Mouse (Mus musculus) thymus, postnatal 0 days (tissue): ENCODE measurements around the gene Ube2s. TPM values are rescaled to one million over a fixed set of nuclear protein-coding genes. Genes with fewer than 3 reads are reported as not detected.
"Not testable (repeated sequence)": the region's sequence is repeated elsewhere in the genome, so short reads cannot be mapped to it uniquely, and the experiment has no call there.

Source experiments
- DNase-seq: peaks from one replicate; pipeline ENCODE4 v3.0.0-alpha.2; 2015; ENCODE audit warnings: low spot score
- polyA plus RNA-seq: library from polyadenylated mRNA; unstranded; fragments of >200 nt; fragmentation: Nextera tagmentation; extraction: Ambion mirVana; gene quantifications from 2 replicates; pipeline ENCODE4 v1.2.1, GENCODE M21; 2015

The Ube2s gene
- polyA plus RNA-seq, 1 experiment from 2014 or later: 414 TPM

DNA sequence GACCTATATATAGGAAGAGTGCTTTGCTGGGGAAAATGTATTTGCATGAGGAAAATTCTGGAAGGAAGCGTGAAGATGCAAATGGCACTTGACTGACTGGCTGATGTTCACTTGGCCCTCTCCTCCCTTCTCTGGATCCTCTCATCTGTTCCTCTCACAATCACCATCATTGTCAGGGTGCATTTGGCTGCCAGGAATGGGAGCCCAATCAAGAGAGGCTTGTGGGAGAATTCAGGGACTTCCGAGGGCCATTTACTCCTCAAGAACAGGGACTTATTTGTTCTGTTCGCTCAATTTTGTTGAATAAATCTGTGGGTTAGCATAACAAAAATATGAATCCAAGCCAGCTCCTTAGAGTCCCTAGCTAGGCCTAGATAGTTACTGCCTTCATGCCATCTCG, 9.3 kb upstream of the Ube2s start:
- no peak for DNase-seq

DNA sequence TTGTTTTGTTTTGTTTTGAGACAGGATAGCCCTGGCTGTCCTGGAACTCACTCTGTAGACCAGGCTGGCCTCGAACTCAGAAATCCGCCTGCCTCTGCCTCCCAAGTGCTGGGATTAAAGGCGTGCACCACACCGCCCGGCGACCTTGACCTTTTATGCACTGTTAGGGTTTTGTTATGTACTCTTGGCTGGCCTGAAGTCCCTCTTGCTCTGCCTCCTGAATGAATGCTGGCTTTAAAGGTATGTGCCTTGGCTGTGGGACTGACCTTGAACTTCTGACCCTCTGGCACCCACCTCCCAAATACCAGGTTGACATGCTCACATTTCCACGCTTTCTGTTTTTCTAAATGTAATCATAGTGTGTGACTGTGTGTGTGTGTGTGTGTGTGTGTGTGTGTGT, 8.5 kb upstream of the Ube2s start:
- not testable (repeated sequence) for DNase-seq

GRCm38 (mm10) chr7:4816559-4816958, 4.2 kb upstream of the Ube2s start:
- peak; percentile 77 for DNase-seq

DNA sequence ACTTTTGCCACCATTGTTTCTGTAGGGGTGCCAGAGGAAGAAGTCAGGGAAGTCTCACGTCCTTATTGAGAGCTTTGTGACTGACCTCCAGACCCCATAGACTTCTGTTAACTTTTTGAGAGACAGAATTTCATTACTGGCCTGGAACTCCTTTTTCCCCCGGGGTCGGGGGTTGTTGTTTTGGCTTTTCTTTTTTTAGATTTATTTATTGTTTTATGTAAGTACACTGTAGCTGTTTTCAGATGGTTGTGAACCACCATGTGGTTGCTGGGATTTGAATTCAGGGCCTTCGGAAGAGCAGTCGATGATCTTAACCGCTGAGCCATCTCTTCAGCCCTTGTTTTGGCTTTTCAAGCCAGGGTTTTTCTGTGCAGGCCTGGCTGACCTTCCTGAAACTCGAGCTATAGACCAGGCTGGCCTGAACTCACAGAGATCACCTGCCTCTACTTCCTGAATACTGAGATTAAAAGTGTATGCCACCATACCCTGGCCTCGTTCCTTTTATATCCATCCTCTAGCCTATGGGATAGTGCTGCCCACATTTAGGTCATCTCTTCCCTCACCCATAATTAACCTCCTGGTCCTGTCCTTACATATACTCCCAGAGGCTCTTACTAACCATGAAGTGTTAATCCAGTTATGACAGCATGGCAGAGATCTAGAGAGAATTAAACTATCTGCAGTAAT, 858 bp upstream of the Ube2s start:
- DNase-seq: no peak

GRCm38 (mm10) chr7:4811842-4812302, 518 bp downstream of the Ube2s start:
- DNase-seq: peak; percentile 49

DNA sequence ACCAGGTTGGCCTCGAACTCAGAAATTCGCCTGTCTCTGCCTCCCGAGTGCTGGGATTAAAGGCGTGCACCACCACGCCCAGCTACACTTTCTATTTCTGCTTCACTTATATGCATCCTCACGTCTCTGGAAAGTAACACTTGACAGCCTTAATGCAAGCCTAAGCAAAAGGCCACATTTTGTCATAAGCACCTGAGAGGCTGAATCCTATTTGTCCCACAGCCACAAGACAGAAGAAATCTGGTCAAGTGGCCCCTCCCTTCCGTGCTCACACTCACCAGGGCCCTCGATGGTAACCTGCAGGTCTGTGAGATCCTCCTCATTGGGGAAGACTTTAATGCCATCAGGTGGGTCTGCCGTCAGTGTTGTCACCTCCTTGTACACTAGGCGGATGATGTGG, 1.3 kb downstream of the Ube2s start:
- DNase-seq: not testable (repeated sequence)

GRCm38 (mm10) chr7:4806716-4807115, 5.7 kb downstream of the Ube2s start:
- DNase-seq: peak; percentile 57

DNA sequence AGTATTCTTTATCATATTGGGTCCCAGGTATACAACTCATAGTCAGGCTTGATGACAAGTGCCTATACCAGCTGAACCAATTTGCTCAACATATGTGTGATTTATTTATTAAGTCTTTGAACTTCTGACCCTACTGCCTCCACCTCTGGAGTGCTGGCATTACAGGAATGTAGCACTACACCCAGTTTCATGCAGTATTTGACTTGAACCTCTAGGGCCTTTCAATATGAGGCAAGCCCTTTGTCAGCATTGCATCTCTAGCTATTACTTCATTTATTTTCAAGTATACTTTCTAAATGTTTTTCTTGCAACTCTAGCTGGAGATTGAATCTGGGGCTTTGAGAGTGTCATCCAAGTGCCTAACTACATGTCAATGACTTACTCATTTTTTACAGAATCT, 10.1 kb downstream of the Ube2s start:
- no peak for DNase-seq

- DNase-seq: peak; percentile 51
These were observed 16.5 kb downstream of the Ube2s start for GRCm38 (mm10) chr7:4795767-4796433.

GRCm38 (mm10) chr7:4794631-4795168, 17.7 kb downstream of the Ube2s start:
- DNase-seq: no peak

DNA sequence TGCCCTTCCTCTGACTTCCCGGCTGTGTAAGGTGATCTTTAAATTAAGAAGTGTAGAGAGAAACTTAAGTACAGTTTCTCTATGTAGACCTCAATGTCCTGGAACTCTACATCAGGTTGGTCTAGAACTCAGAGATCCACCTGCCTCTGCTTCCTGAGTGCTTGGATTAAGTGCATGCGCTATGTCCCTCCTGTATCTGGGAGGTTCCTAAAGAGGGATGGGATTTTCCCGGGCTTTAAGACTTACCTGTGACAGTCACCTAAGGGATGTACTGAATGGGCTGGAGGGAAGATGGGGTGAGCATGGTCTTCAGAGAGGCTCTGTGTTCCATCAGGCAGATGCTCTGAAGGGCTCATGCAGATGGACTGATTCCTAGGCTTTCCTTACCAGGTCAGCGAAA, 18.7 kb downstream of the Ube2s start:
- DNase-seq: no peak

- DNase-seq: not testable (repeated sequence)
These were observed 19.1 kb downstream of the Ube2s start for GRCm38 (mm10) chr7:4793248-4793647.

DNA sequence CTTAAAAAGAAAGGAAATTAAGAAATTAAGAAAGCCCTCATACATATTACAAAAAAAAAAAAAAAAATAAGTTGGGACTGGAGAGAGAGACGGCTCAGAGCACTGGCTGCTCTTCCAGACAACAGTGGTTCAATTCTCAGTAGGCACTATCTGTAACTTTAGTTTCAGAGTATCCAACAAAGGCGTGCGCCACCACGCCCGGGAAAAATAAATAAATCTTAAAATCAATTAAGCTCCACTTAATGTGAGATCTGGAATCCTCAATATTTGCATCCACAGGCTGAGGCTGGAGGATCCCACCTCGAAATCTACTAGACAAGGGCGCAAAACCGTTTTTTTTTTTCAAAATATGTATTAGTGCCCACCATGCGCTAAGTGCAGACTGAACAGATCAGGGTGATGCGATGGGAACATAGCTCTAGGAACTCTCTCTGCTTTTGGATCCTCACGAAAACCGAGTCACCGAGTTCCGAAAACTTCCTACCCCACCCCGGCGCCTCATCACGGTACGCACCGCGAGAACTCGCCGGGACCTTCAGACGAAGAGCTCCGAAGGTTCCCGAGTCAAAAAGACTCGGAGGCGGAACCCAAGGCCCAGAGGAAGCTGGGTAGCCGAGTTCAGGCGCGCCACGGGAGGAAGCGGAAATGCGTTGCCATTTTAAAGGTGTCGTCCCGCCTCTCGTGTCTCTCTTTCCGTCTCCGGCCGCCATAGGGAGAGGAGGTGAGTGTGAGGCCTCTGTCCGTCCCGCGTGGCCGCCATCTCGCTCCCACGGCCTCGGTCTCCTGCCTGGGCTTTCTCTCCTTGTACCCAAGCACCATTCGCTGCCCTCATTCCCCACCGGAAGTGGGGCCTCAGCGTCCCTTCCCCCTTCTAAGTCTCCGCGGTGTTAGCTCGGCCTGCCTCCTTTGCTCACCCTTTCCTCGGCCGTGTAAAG, 19.8 kb downstream of the Ube2s start, which contains the start of gene Rpl28:
Rpl28 (plus strand) TSS at position 597 of the 935 bp plus-strand sequence.
- DNase-seq: peak; percentile 98

GRCm38 (mm10) chr7:4789436-4789935, 22.9 kb downstream of the Ube2s start, which contains the start of gene Tmem238:
TSS of gene Tmem238 (minus strand) at chr7:4789656.
- peak; percentile 19 for DNase-seq

GRCm38 (mm10) chr7:4788499-4789435, 23.6 kb downstream of the Ube2s start:
- DNase-seq: peak; percentile 32

DNA sequence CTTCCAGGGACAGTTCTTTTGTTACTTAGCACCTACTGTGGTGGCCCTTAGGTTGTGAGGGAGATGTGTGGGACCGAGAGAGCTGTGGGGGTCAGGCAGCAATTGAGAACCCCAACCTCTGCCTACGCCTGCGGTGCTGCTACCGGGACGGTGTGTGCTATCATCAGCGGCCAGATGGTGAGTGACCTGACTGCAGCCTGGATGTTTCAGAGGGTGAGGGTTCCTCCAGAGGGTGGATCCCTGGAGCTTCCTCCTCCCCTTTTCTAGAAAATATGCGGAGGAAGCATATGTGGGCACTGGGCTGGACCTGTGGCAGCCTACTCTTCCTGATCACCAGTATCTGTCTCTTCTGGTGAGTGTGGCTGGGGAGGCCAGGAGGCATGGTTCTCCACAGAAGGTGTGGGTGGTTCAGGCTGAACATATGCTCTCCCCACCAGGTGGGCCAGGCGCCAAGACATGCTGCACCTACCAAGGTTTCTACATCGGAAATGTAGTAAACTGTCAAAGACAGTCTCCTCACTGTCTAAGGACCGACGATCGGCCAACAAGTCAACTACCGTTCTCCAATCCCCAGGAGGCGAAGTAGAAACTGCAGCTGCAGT, 28.6 kb downstream of the Ube2s start:
- no peak for DNase-seq

DNA sequence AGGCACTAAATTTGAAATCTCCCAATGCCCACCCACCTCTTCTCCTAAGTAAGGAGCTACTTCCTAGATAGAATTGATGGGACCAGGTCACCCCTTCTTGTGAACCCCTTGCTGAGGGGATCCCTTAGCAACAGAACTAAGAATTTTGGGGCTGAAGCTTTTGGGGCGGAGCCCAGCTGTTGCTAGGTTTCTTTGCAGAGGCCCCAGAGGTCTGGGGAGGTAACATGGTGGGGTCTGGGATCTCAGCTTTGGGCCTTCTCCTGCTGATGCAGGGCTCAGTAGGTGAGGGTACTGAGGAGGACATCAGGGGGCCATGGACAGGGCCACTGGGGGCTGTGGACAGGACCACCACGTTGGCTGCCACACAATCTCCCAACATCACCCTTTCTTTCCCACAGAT, 29.6 kb downstream of the Ube2s start, which contains the start of the genes Il11 and Tmem190:
Il11 (minus strand) TSS at position 101 of the 400 bp plus-strand sequence.
Tmem190 (plus strand) TSS at position 179 of the 400 bp plus-strand sequence.
- no peak for DNase-seq

DNA sequence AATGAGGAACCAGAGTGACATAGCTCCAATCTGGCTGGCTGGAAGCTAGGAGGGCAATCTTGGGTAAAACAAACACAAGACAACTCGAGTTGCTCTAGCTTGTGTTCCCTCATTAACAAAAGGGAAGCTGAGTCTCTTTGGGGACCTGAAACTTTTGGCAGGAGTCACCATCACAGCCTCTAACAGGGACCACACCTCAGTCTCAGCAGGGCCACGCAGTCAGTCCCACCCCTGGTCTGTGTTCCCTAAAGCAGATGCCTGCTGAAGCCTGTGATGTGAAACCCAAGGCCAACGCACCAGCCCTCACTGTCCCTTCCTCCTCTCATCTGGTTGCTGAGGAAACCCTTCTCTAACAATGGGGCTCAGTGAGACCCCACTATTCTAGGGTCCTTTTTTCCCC, 30.3 kb downstream of the Ube2s start:
- no peak for DNase-seq

DNA sequence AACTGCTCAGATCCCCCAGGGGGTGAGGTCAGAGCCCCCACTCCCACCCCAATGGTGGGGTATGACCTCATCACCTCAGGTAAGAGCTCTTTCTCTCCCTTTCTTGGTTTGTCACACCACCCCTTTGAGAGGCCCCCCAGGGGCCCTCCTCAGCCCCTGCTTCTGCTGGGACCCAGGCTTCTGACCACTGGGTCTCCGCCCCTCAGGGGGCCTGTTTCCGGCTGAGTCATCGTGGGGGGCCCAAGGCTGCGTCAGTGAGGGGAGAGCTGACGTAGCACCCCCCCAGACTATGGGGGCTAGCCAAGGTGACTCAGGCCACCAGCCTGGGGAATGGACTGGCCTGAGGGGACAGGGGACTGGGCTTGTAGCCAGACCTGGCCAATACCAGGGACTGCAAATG, 32.5 kb downstream of the Ube2s start:
- DNase-seq: peak; percentile 15
